Mouse (Mus musculus) heart, adult 18-20 months (tissue): ENCODE measurements around the gene Olfr198. TPM values are rescaled to one million over a fixed set of nuclear protein-coding genes. Genes with fewer than 3 reads are reported as not detected.
"Not testable (repeated sequence)": the region's sequence is repeated elsewhere in the genome, so short reads cannot be mapped to it uniquely, and the experiment has no call there.

ENCODE experiments used
- DNase-seq, 2 experiments: peaks; one replicate each; pipeline ENCODE4 v3.0.0; 2021 to 2022; ENCODE audit warnings: mixed read lengths in 1 of 2
- long read RNA-seq, 2 experiments: library from polyadenylated mRNA; stranded (forward); transcript quantifications; one replicate each; pipeline ENCODE4 v2.0.0; 2021
- total RNA-seq, 2 experiments: library from RNA; stranded (reverse); gene quantifications; 2 replicates each; pipeline ENCODE4 v1.2.3; 2021

Olfr198 gene
- total RNA-seq: not detected
- long read RNA-seq, experiment 1: 0 reads
- long read RNA-seq, experiment 2: 0 reads

DNA sequence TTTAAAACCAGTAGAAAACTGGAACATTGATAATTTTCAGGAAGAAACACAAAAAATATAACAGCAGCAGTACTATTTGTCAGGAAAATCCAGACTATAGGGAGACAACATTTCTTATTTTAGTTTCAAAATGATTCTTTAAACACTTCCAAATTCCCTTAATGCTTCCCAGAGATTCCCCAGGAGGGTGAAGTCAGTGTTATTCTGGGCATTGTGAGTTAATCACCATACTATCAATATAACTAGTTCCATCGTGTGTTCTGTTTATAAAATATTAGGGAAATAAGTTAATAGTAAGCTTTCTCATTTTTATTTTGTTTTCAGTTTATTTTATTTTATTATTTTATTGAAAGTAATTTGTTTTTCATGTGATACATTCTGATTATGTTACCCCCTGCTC is at the start of gene Olfr198:
Olfr198 (minus strand) TSS at position 101 of the 400 bp plus-strand sequence.
- not testable (repeated sequence) for DNase-seq

- DNase-seq: no peak
Measured at GRCm38 (mm10) chr16:59249684-59250083, 46.4 kb upstream of the Olfr198 start.

- DNase-seq: not testable (repeated sequence)
Measured at GRCm38 (mm10) chr16:59219667-59220066, 16.3 kb upstream of the Olfr198 start, which contains the start of gene Olfr199. Gene Olfr199, minus strand, starts transcription at chr16:59219767.

- DNase-seq: not testable (repeated sequence)
Measured at GRCm38 (mm10) chr16:59217861-59218260, 14.5 kb upstream of the Olfr198 start.

- no peak for DNase-seq
Measured at GRCm38 (mm10) chr16:59170354-59170753, 33.0 kb downstream of the Olfr198 start, which contains the start of gene Olfr196. Gene Olfr196, minus strand, starts transcription at chr16:59170454.

- DNase-seq: no peak
Measured at GRCm38 (mm10) chr16:59151996-59152395, 51.3 kb downstream of the Olfr198 start.

Other genes with a start within 250 kb of the Olfr198 start
- not detected for gene Olfr183, start 208.2 kb downstream of the Olfr198 start, total RNA-seq
- not detected for gene Olfr186, start 173.2 kb downstream of the Olfr198 start, total RNA-seq
- not detected for gene Olfr187, start 163.8 kb downstream of the Olfr198 start, total RNA-seq
- not detected for gene Olfr190, start 125.5 kb downstream of the Olfr198 start, total RNA-seq
- not detected for gene Olfr191, start 113.7 kb downstream of the Olfr198 start, total RNA-seq
- not detected for gene Olfr193, start 91.7 kb downstream of the Olfr198 start, total RNA-seq
- gene Olfr194, start 82.5 kb downstream of the Olfr198 start, total RNA-seq: not detected
- not detected for gene Olfr195, start 56.5 kb downstream of the Olfr198 start, total RNA-seq
- gene Olfr196, start 33.1 kb downstream of the Olfr198 start, total RNA-seq: not detected
- gene Olfr199, start 16.2 kb upstream of the Olfr198 start, total RNA-seq: not detected
- gene Olfr201, start 69.1 kb upstream of the Olfr198 start, total RNA-seq: not detected
- not detected for gene Olfr202, start 83.3 kb upstream of the Olfr198 start, total RNA-seq
- gene Olfr203, start 95.3 kb upstream of the Olfr198 start, total RNA-seq: not detected
- not detected for gene Olfr204, start 114.7 kb upstream of the Olfr198 start, total RNA-seq
- gene Olfr205, start 127.6 kb upstream of the Olfr198 start, total RNA-seq: not detected
- gene Olfr206, start 145.7 kb upstream of the Olfr198 start, total RNA-seq: not detected
- not detected for gene Olfr209, start 160.5 kb upstream of the Olfr198 start, total RNA-seq
- under 1 TPM in 1 of 2 experiments, not detected in 1; 0.07 TPM for gene Gabrr3, start 203.8 kb upstream of the Olfr198 start, total RNA-seq